ENCODE assay signal across 8 mouse cellular contexts in the genomic region with DNA sequence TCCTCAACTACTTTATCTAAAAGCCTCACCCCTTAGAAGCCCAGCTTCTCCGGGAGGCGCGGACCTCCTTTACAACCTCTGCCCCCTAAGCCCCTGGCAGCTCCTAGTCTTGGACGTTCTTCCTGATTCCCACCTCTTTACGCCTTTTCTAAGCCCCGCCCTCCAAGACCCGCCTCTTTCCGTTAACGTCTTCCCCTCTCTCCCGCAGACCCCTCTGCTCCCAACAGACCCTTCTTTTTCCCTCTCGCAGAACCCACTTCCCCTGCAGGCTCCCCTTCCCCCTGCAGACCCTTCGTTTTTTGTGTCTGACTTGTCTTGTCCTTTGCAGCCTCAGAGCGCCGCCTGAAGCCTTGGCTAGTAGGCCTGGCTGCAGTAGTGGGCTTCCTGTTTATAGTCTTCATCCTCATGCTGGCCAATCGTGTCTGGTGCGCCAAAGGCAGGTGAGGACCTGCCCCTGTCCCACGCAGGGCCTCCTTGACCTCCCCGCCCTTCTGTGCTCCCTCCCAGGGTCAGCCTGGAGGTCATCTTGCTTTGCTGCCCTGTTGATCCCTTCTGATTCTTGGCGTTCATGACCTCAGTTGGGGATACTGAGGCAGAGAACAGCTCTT. TPM values are rescaled to one million over a fixed set of nuclear protein-coding genes. Genes with fewer than 3 reads are reported as not detected.
DNase-seq lines count a peak whose midpoint lies in the region; ATAC-seq lines count a peak whose summit lies in the region.

No protein-coding gene starts in this region.

- H3K9ac ChIP-seq in heart, embryonic 14.5 days (ENCODE audit: low read length): peak overlapping the region; percentile 69
- no peak overlapping the region; the same call in 1 of the 2 replicates for H3K9ac ChIP-seq in midbrain, embryonic 14.5 days (replicated peaks; ENCODE audit: low read length)

- peak overlapping the region; percentile 30 to 31 for H3K4me3 ChIP-seq in heart, embryonic 14.5 days (ENCODE audit: control insufficient read depth in 1 of 2, insufficient read depth in 1 of 2, low read depth in 1 of 2, low read length in 2 of 2)
- no peak overlapping the region for H3K4me3 ChIP-seq in midbrain, embryonic 14.5 days (replicated peaks; ENCODE audit: low read depth, low read length)

- H3K27ac ChIP-seq in heart, embryonic 14.5 days (replicated peaks in 1 of 2; ENCODE audit: control insufficient read depth in 1 of 2, insufficient read depth in 1 of 2, low read depth in 2 of 2, low read length in 2 of 2): peak overlapping the region; percentile 21 to 53; a peak in 3 of 4 replicates
- no peak overlapping the region for H3K27ac ChIP-seq in midbrain, embryonic 14.5 days (replicated peaks; ENCODE audit: low read depth, low read length)

- DNase-seq in kidney, adult 18-20 months: peak; percentile 64
- no peak for DNase-seq in kidney, adult 11 months
- DNase-seq in kidney, postnatal 36 days: peak; percentile 47 to 80
- no peak for DNase-seq in midbrain, embryonic 14.5 days
- DNase-seq in right cerebral cortex, adult 2 months (ENCODE audit: low spot score in 2 of 2): no peak
- no peak for DNase-seq in right cerebral cortex, postnatal 25 days
- no peak for DNase-seq in left cerebral cortex, postnatal 10 days (ENCODE audit: extremely low spot score in 1 of 2, low spot score in 2 of 2)

- H3K4me1 ChIP-seq in heart, embryonic 14.5 days (ENCODE audit: control insufficient read depth in 2 of 2, insufficient read depth in 2 of 2, low read length in 2 of 2): peaks cover 10 to 30% of the 10 kb centered on the region in 2 experiments
- H3K4me1 ChIP-seq in midbrain, embryonic 14.5 days (ENCODE audit: control insufficient read depth, insufficient read depth, low read length): peaks cover 8% of the 10 kb centered on the region; the same call in 1 of the 2 replicates

- no peak for ATAC-seq in heart, embryonic 14.5 days (ENCODE audit: insufficient number of reproducible peaks, insufficient read depth, low FRiP score, low read depth)
- no peak for ATAC-seq in midbrain, embryonic 14.5 days (ENCODE audit: low FRiP score, low TSS enrichment)

- H3K36me3 ChIP-seq in heart, embryonic 14.5 days (ENCODE audit: control insufficient read depth, insufficient read depth, low read length): peaks cover 29% of the 10 kb centered on the region
- H3K36me3 ChIP-seq in midbrain, embryonic 14.5 days (ENCODE audit: control insufficient read depth, insufficient read depth, low read length): peaks cover 8% of the 10 kb centered on the region

- no peaks in the 10 kb centered on the region for H3K9me3 ChIP-seq in heart, embryonic 14.5 days (ENCODE audit: control insufficient read depth, low read length)
- no peaks in the 10 kb centered on the region for H3K9me3 ChIP-seq in midbrain, embryonic 14.5 days (ENCODE audit: control insufficient read depth, low read length)

- H3K4me2 ChIP-seq in heart, embryonic 14.5 days (ENCODE audit: low read length): peak overlapping the region; percentile 71
- H3K4me2 ChIP-seq in midbrain, embryonic 14.5 days (ENCODE audit: low read length): peak overlapping the region; percentile 28

- H3K27me3 ChIP-seq in heart, embryonic 14.5 days (ENCODE audit: control insufficient read depth, insufficient read depth, low read length): no peaks in the 10 kb centered on the region
- H3K27me3 ChIP-seq in midbrain, embryonic 14.5 days (ENCODE audit: control insufficient read depth, insufficient read depth, low read length): no peaks in the 10 kb centered on the region

- intact Hi-C loops in left cerebral cortex, postnatal 10 days (cut with DNase I): loop anchor here (2.0 kb wide), 1 partner anchor 57 kb away; no protein-coding TSS in a partner anchor

- WGBS in heart, embryonic 14.5 days: 8% methylated on average over 19 of the region's 19 CpGs
- 7% methylated on average over 19 of the region's 19 CpGs for WGBS in midbrain, embryonic 14.5 days

RNA-seq across cellular contexts. Expression of gene Smim24, which starts 0.7 kb away (rescaled TPM):
- 3.8 and 4.7 TPM in 2 replicates for polyA plus RNA-seq in heart, embryonic 14.5 days (2014; fragmentation: Nextera tagmentation; extraction: Ambion mirVana)
- 1.0 and 1.2 TPM in 2 replicates for polyA plus RNA-seq in midbrain, embryonic 14.5 days (2014; fragmentation: Nextera tagmentation; extraction: Ambion mirVana)
- total RNA-seq in left cerebral cortex, postnatal 10 days (2021): 1 to 10 TPM; 2.0 to 2.2 TPM

RNA-seq across cellular contexts. Expression of gene Gm48552, which starts 4.8 kb away (rescaled TPM):
- 1.0 TPM in 2 replicates for polyA plus RNA-seq in heart, embryonic 14.5 days (2014; fragmentation: Nextera tagmentation; extraction: Ambion mirVana)
- 1.3 and 2.9 TPM in 2 replicates for polyA plus RNA-seq in midbrain, embryonic 14.5 days (2014; fragmentation: Nextera tagmentation; extraction: Ambion mirVana)
- total RNA-seq in left cerebral cortex, postnatal 10 days (2021): 1 to 10 TPM; 2.5 to 3.5 TPM

RNA-seq across cellular contexts. Expression of gene Gm48551, which starts 9.3 kb away (rescaled TPM):
- polyA plus RNA-seq in heart, embryonic 14.5 days (2014; fragmentation: Nextera tagmentation; extraction: Ambion mirVana): 1.7 and 2.0 TPM in 2 replicates
- polyA plus RNA-seq in midbrain, embryonic 14.5 days (2014; fragmentation: Nextera tagmentation; extraction: Ambion mirVana): 4.5 and 8.2 TPM in 2 replicates
- 1 to 10 TPM; 3.4 to 5.0 TPM for total RNA-seq in left cerebral cortex, postnatal 10 days (2021)

RNA-seq across cellular contexts. Expression of gene Dohh, which starts 9.3 kb away (rescaled TPM):
- polyA plus RNA-seq in heart, embryonic 14.5 days (2014; fragmentation: Nextera tagmentation; extraction: Ambion mirVana): 52.6 and 53.5 TPM in 2 replicates
- polyA plus RNA-seq in midbrain, embryonic 14.5 days (2014; fragmentation: Nextera tagmentation; extraction: Ambion mirVana): 59.5 and 79.6 TPM in 2 replicates
- total RNA-seq in left cerebral cortex, postnatal 10 days (2021): 10 to 100 TPM; 79.3 to 83.5 TPM

RNA-seq across cellular contexts. Expression of gene Fzr1, which starts 15.2 kb away (rescaled TPM):
- polyA plus RNA-seq in heart, embryonic 14.5 days (2014; fragmentation: Nextera tagmentation; extraction: Ambion mirVana): 64.6 and 67.0 TPM in 2 replicates
- polyA plus RNA-seq in midbrain, embryonic 14.5 days (2014; fragmentation: Nextera tagmentation; extraction: Ambion mirVana): 122 and 146 TPM in 2 replicates
- 10 to 100 TPM; 85.7 to 94.7 TPM for total RNA-seq in left cerebral cortex, postnatal 10 days (2021)

Comparison
In these comparisons a context has a peak if more than half of its experiments do, and no peak if none do; other contexts are left out.
1. DNase-seq: peak in kidney, adult 18-20 months (single experiment) and kidney, postnatal 36 days (2 of 2); none in kidney, adult 11 months (single experiment), midbrain, embryonic 14.5 days (single experiment), right cerebral cortex, adult 2 months (0 of 2), right cerebral cortex, postnatal 25 days (single experiment) and left cerebral cortex, postnatal 10 days (0 of 2).